Mouse (Mus musculus) liver, embryonic 15.5 days (tissue): Measurements from ENCODE around the gene Cstad. TPM values are rescaled to one million over a fixed set of nuclear protein-coding genes. Genes with fewer than 3 reads are reported as not detected.

Experiments used
- ATAC-seq: fragments of 200-750 bp; cut with Nextera tagmentation; 2 replicates; pipeline ENCODE4 v1.8.0; 2017; ENCODE audit warnings: moderate number of reproducible peaks, mild to moderate bottlenecking, moderate library complexity; ENCODE audit not compliant: insufficient read depth
- H3K27ac ChIP-seq: fragments of 300-500 bp; sonication (generic); replicated peaks from 2 replicates; pipeline ENCODE4 v1.5.1; 2015; ENCODE audit warnings: mild to moderate bottlenecking, inconsistent platforms
- H3K27me3 ChIP-seq: fragments of 300-500 bp; sonication (generic); 2 replicates; pipeline ENCODE4 v1.6.1; 2015; ENCODE audit warnings: mild to moderate bottlenecking, inconsistent platforms
- H3K36me3 ChIP-seq: fragments of 300-500 bp; sonication (generic); replicated peaks from 2 replicates; pipeline ENCODE4 v1.6.1; 2015; ENCODE audit warnings: moderate library complexity, mild to moderate bottlenecking, inconsistent platforms
- H3K4me1 ChIP-seq: fragments of 300-500 bp; sonication (generic); replicated peaks from 2 replicates; pipeline ENCODE4 v1.6.1; 2015; ENCODE audit warnings: inconsistent platforms
- H3K4me2 ChIP-seq: fragments of 300-500 bp; sonication (generic); 2 replicates; pipeline ENCODE4 v1.6.1; 2015; ENCODE audit warnings: moderate library complexity, mild to moderate bottlenecking, inconsistent platforms
- H3K4me3 ChIP-seq: fragments of 300-500 bp; sonication (generic); replicated peaks from 2 replicates; pipeline ENCODE4 v1.5.1; 2015; ENCODE audit warnings: mild to moderate bottlenecking, inconsistent platforms
- H3K9ac ChIP-seq: fragments of 300-500 bp; sonication (generic); 2 replicates; pipeline ENCODE4 v1.6.1; 2015; ENCODE audit warnings: moderate library complexity, mild to moderate bottlenecking, inconsistent platforms
- H3K9me3 ChIP-seq: fragments of 300-500 bp; sonication (generic); replicated peaks from 2 replicates; pipeline ENCODE4 v1.6.1; 2016; ENCODE audit warnings: inconsistent platforms
- WGBS: fragments of 180-500 bp; shearing (Covaris S2); methylation state at CpG from one replicate; pipeline ENCODE4 v1.1.7; 2015; ENCODE audit warnings: mixed read lengths; ENCODE audit not compliant: insufficient replicate concordance; 5-methylcytosine and 5-hydroxymethylcytosine counted together
- polyA plus RNA-seq: library from polyadenylated mRNA; unstranded; fragments of >200 nt; fragmentation: Nextera tagmentation; extraction: Ambion mirVana; gene quantifications from 2 replicates; pipeline ENCODE4 v1.2.1, GENCODE M21; 2015

Gene Cstad
- polyA plus RNA-seq, 1 experiment from 2014 or later: not detected

GRCm38 (mm10) chr2:30614151-30614923 is 19.5 kb downstream of the Cstad start:
- 57% methylated on average over 9 of the region's 9 CpGs for WGBS
- Histone ChIP-seq H3K9ac (no peak overlapping the region), H3K4me3 (no peak overlapping the region), H3K9me3 (no peaks in the 10 kb centered on the region), H3K36me3 (no peaks in the 10 kb centered on the region), H3K4me2 (0 out of 2 replicates have a peak overlapping the region, but pooled peaks have one; percentile 20), H3K4me1 (peaks cover 11% of the 10 kb centered on the region), H3K27me3 (peaks cover 4% of the 10 kb centered on the region; the same call in 1 of the 2 replicates), H3K27ac (no peak overlapping the region)
- ATAC-seq: no peak

GRCm38 (mm10) chr2:30615869-30616268 is 21.0 kb downstream of the Cstad start:
- no peaks in the 10 kb centered on the region for H3K36me3 ChIP-seq
- H3K27me3 ChIP-seq: peaks cover 4% of the 10 kb centered on the region; the same call in 1 of the 2 replicates
- no peak overlapping the region for H3K27ac ChIP-seq
- H3K9ac ChIP-seq: no peak overlapping the region
- 70% methylated on average over 2 of the region's 2 CpGs for WGBS
- H3K4me1 ChIP-seq: peaks cover 11% of the 10 kb centered on the region
- H3K4me3 ChIP-seq: no peak overlapping the region
- no peaks in the 10 kb centered on the region for H3K9me3 ChIP-seq
- no peak overlapping the region for H3K4me2 ChIP-seq
- ATAC-seq: no peak

GRCm38 (mm10) chr2:30616464-30616863 is 21.6 kb downstream of the Cstad start:
- Histone ChIP-seq H3K27ac (no peak overlapping the region), H3K27me3 (peaks cover 4% of the 10 kb centered on the region; the same call in 1 of the 2 replicates), H3K4me1 (peaks cover 11% of the 10 kb centered on the region), H3K9me3 (no peaks in the 10 kb centered on the region), H3K9ac (no peak overlapping the region), H3K4me3 (no peak overlapping the region), H3K36me3 (no peaks in the 10 kb centered on the region), H3K4me2 (no peak overlapping the region)
- WGBS: 55% methylated on average over 6 of the region's 6 CpGs
- ATAC-seq: no peak

- Histone ChIP-seq H3K36me3 (no peaks in the 10 kb centered on the region), H3K4me1 (peaks cover 11% of the 10 kb centered on the region), H3K9ac (no peak overlapping the region), H3K4me2 (0 out of 2 replicates have a peak overlapping the region, but pooled peaks have one; percentile 20), H3K27ac (peak overlapping the region; percentile 51; the same call in 1 of the 2 replicates), H3K9me3 (no peaks in the 10 kb centered on the region), H3K27me3 (no peaks in the 10 kb centered on the region; the same call in 1 of the 2 replicates), H3K4me3 (no peak overlapping the region)
- ATAC-seq: peak; percentile 58; the same call in 1 of the 2 replicates
- 44% methylated on average over 6 of the region's 6 CpGs for WGBS
These were observed 23.8 kb downstream of the Cstad start for GRCm38 (mm10) chr2:30618487-30619248.

- H3K27ac ChIP-seq: no peak overlapping the region
These were observed 29.0 kb downstream of the Cstad start for GRCm38 (mm10) chr2:30623873-30624272.

GRCm38 (mm10) chr2:30625296-30625826 is 30.5 kb downstream of the Cstad start:
- Histone ChIP-seq H3K27me3 (no peaks in the 10 kb centered on the region), H3K36me3 (no peaks in the 10 kb centered on the region), H3K4me1 (no peaks in the 10 kb centered on the region; the same call in 1 of the 2 replicates), H3K9ac (no peak overlapping the region), H3K4me2 (no peak overlapping the region), H3K27ac (no peak overlapping the region), H3K9me3 (no peaks in the 10 kb centered on the region), H3K4me3 (no peak overlapping the region)
- no peak for ATAC-seq
- WGBS: 65% methylated on average over 6 of the region's 6 CpGs

More at GRCm38 (mm10) chr2:30623873-30624272, 29.0 kb downstream of the Cstad start:
- ATAC-seq: no peak
- no peaks in the 10 kb centered on the region for H3K27me3 ChIP-seq
- no peaks in the 10 kb centered on the region for H3K36me3 ChIP-seq
- H3K4me3 ChIP-seq: no peak overlapping the region
- no peak overlapping the region for H3K9ac ChIP-seq
- no peak overlapping the region for H3K4me2 ChIP-seq
- H3K9me3 ChIP-seq: no peaks in the 10 kb centered on the region
- 9% methylated on average over 10 of the region's 10 CpGs for WGBS
- H3K4me1 ChIP-seq: no peaks in the 10 kb centered on the region; the same call in 1 of the 2 replicates

GRCm38 (mm10) chr2:30626058-30626675 is 31.3 kb downstream of the Cstad start:
- no peak overlapping the region for H3K4me3 ChIP-seq
- no peak overlapping the region for H3K9ac ChIP-seq
- no peaks in the 10 kb centered on the region for H3K27me3 ChIP-seq
- WGBS: 58% methylated on average over 17 of the region's 17 CpGs
- ATAC-seq: no peak
- no peaks in the 10 kb centered on the region for H3K36me3 ChIP-seq
- no peaks in the 10 kb centered on the region for H3K9me3 ChIP-seq
- H3K4me2 ChIP-seq: no peak overlapping the region
- no peaks in the 10 kb centered on the region; the same call in 1 of the 2 replicates for H3K4me1 ChIP-seq
- H3K27ac ChIP-seq: no peak overlapping the region

GRCm38 (mm10) chr2:30627338-30627737 is 32.5 kb downstream of the Cstad start:
- Histone ChIP-seq H3K4me3 (no peak overlapping the region), H3K9me3 (no peaks in the 10 kb centered on the region), H3K4me2 (no peak overlapping the region), H3K4me1 (no peaks in the 10 kb centered on the region; the same call in 1 of the 2 replicates), H3K27me3 (no peaks in the 10 kb centered on the region), H3K36me3 (no peaks in the 10 kb centered on the region), H3K9ac (no peak overlapping the region), H3K27ac (no peak overlapping the region)
- 67% methylated on average over 3 of the region's 3 CpGs for WGBS
- ATAC-seq: no peak

- no peaks in the 10 kb centered on the region for H3K9me3 ChIP-seq
- no peak overlapping the region for H3K4me2 ChIP-seq
- no peaks in the 10 kb centered on the region for H3K36me3 ChIP-seq
- H3K4me1 ChIP-seq: no peaks in the 10 kb centered on the region; the same call in 1 of the 2 replicates
- H3K9ac ChIP-seq: no peak overlapping the region
- H3K27ac ChIP-seq: no peak overlapping the region
- no peak overlapping the region for H3K4me3 ChIP-seq
- no peaks in the 10 kb centered on the region for H3K27me3 ChIP-seq
- 89% methylated on average over 17 of the region's 17 CpGs for WGBS
- no peak for ATAC-seq
These were observed 33.5 kb downstream of the Cstad start for GRCm38 (mm10) chr2:30628374-30628773.

GRCm38 (mm10) chr2:30629038-30629761 is 34.4 kb downstream of the Cstad start:
- Histone ChIP-seq H3K4me1 (no peaks in the 10 kb centered on the region; the same call in 1 of the 2 replicates), H3K27ac (no peak overlapping the region), H3K4me3 (no peak overlapping the region), H3K9ac (no peak overlapping the region), H3K36me3 (no peaks in the 10 kb centered on the region), H3K27me3 (no peaks in the 10 kb centered on the region), H3K9me3 (no peaks in the 10 kb centered on the region), H3K4me2 (no peak overlapping the region)
- no peak for ATAC-seq
- WGBS: 64% methylated on average over 14 of the region's 14 CpGs
